In genomic region chr10:52101273-52101672, GRCm38 (mm10) we compare ENCODE assay signal across 23 mouse cellular contexts.
"Had no signal": no experiment of that assay in that cellular context is flagged by ENCODE, and none has a peak within 500 bp of the region (broad histone marks: within the 10 kb centered on the region; RNA-seq: fewer than 3 reads in every experiment).

No protein-coding gene starts in this region.

- H3K9me3 ChIP-seq: heart, embryonic 13.5 days; heart, embryonic 15.5 days; hindbrain, embryonic 13.5 days; hindbrain, embryonic 15.5 days; limb, embryonic 10.5 days; limb, embryonic 12.5 days; liver, embryonic 13.5 days; liver, embryonic 15.5 days had no signal

- ATAC-seq: forebrain, embryonic 16.5 days; hindbrain, postnatal 0 days; liver, postnatal 0 days had no signal

- DNase-seq: gastrocnemius, postnatal 14 days; gastrocnemius, postnatal 36 days; heart, adult 18-20 months; heart, postnatal 14 days; heart, postnatal 36 days; kidney, postnatal 14 days; kidney, postnatal 36 days; liver; liver, embryonic 13.5 days; liver, postnatal 0 days had no signal

- H3K36me3 ChIP-seq: heart, embryonic 13.5 days; heart, embryonic 15.5 days; hindbrain, embryonic 13.5 days; hindbrain, embryonic 15.5 days; limb, embryonic 10.5 days; limb, embryonic 12.5 days; liver, embryonic 13.5 days; liver, embryonic 15.5 days had no signal

- H3K9ac ChIP-seq: heart, embryonic 13.5 days; heart, embryonic 15.5 days; hindbrain, embryonic 13.5 days; hindbrain, embryonic 15.5 days; limb, embryonic 12.5 days; liver, embryonic 13.5 days; liver, embryonic 15.5 days; liver, postnatal 0 days had no signal

- H3K4me1 ChIP-seq: heart, embryonic 13.5 days; heart, embryonic 15.5 days; hindbrain, embryonic 13.5 days; hindbrain, embryonic 15.5 days; limb, embryonic 10.5 days; limb, embryonic 12.5 days; liver, embryonic 13.5 days; liver, embryonic 15.5 days had no signal

- H3K4me2 ChIP-seq: heart, embryonic 11.5 days; heart, embryonic 13.5 days; heart, embryonic 15.5 days; hindbrain, embryonic 13.5 days; hindbrain, embryonic 15.5 days; limb, embryonic 12.5 days; liver, embryonic 11.5 days; liver, embryonic 13.5 days; liver, embryonic 15.5 days had no signal

- H3K27ac ChIP-seq: heart, embryonic 13.5 days; heart, embryonic 15.5 days; hindbrain, embryonic 13.5 days; hindbrain, embryonic 15.5 days; hindbrain, postnatal 0 days; layer of hippocampus, adult 2 months; left cerebral cortex, adult 2 months; limb, embryonic 10.5 days; limb, embryonic 12.5 days; liver, embryonic 13.5 days; liver, embryonic 15.5 days had no signal

- H3K27me3 ChIP-seq: heart, embryonic 13.5 days; heart, embryonic 15.5 days; hindbrain, embryonic 13.5 days; hindbrain, embryonic 15.5 days; liver, embryonic 13.5 days; liver, embryonic 15.5 days had no signal

- H3K4me3 ChIP-seq: heart, embryonic 13.5 days; heart, embryonic 15.5 days; hindbrain, embryonic 13.5 days; hindbrain, embryonic 15.5 days; layer of hippocampus, adult 2 months; left cerebral cortex, adult 2 months; limb, embryonic 10.5 days; limb, embryonic 12.5 days; liver, embryonic 13.5 days; liver, embryonic 15.5 days had no signal
